Mouse (Mus musculus) splenic B cell, adult 2 months (primary cell): ENCODE data around the gene St3gal4.

Experiments
- DNase-seq: peaks from one replicate; pipeline ENCODE4 v3.0.0-alpha.2; 2011; ENCODE audit warnings: low read depth, low spot score
- H3K27me3 ChIP-seq: 2 replicates; pipeline ENCODE4 v1.6.1; 2012; ENCODE audit warnings: mild to moderate bottlenecking, low read length, moderate library complexity, mixed read lengths; ENCODE audit not compliant: control insufficient read depth, poor library complexity, insufficient read depth, severe bottlenecking
- H3K36me3 ChIP-seq: 2 replicates; pipeline ENCODE4 v1.6.1; 2012; ENCODE audit warnings: mild to moderate bottlenecking, low read length, moderate library complexity, mixed read lengths; ENCODE audit not compliant: control insufficient read depth, poor library complexity, insufficient read depth, severe bottlenecking

St3gal4 gene

DNA sequence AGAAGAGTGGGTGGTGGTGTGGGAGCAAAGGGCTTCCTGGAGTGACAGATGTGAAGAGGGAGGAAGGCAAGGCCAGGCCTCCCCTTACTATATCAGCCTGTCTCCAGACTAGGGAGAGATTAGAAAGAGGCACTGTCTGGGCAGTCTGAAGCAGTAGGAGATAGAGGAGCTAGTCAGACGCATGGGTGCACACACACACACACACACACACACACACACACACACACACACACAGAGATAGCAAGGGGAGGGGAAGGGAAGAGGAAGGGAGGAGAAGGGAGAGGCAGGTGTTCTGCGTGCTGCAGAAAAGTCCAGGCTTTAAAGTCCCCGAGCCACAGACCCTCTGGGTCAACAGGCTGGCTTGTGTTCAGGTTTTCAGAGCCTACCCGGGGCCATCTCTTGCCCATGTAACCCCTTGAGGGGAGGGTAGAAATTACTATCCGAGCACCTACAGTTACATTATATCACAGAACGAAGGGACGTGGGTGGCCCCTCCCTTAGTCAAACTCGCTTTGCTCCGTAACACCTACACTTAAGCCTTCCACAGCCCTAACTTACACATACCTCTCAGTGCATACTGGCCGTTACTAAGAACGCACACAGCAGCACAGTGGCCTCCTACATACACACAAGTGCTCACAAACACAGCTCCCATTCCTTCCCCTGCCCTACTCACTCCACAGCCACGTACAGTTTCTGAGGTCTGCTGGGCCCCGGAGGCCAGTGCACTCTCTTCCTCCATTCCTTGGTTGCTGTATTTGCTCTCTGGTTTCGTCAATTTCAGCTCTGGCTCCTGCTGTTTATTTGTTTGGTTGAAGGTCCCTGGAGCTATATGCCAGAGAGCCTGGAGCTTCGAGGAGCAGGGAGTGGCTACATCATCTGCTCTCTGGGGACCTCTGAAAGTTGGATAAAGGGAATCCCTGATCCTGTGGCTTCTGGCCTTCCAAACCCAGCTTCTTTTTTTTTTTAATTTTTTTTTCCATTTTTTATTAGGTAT is 12.9 kb downstream of the St3gal4 start:
- Histone ChIP-seq H3K36me3 (no peaks in the 10 kb centered on the region), H3K27me3 (no peaks in the 10 kb centered on the region)
- peak; percentile 42 for DNase-seq

DNA sequence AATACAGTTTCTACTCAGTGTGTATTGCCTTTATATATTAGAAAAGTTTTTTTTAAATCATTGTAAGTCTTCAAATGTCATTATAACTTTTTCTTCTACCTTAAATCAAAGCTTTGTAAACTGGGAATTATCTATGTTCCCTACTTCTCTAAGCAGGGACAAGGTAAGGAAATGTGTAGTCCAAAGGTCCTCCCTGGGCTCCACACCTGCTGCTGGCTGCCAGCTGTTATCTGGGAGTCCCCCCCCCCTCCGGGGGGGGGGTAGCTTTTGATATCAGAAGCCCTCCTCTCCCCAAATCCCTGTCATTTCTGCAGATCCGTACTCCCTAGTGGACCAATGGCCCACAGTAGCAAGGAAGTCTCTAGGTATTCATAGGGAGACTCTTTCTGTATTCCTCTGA is 13.6 kb downstream of the St3gal4 start:
- Histone ChIP-seq H3K36me3 (no peaks in the 10 kb centered on the region), H3K27me3 (no peaks in the 10 kb centered on the region)
- no peak for DNase-seq

DNA sequence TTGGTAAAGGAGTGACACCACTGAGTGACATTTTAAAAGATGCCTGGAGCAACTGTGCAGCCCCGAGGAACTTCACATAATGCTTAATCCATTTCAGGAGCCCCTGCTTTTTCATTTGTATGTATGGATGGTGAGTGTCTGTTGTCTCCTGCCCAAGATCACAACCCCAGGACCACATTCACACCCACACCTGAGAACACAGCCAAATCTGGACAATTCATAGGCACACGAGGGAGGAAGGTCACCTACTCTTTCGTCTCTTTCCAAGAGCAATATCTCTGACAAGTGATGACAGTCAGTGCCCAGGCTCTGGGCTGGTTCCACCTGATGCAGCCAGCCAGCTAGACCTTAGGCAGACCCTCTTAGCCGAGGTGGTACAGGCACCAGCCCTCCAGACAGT is 14.4 kb downstream of the St3gal4 start:
- DNase-seq = no peak

DNA sequence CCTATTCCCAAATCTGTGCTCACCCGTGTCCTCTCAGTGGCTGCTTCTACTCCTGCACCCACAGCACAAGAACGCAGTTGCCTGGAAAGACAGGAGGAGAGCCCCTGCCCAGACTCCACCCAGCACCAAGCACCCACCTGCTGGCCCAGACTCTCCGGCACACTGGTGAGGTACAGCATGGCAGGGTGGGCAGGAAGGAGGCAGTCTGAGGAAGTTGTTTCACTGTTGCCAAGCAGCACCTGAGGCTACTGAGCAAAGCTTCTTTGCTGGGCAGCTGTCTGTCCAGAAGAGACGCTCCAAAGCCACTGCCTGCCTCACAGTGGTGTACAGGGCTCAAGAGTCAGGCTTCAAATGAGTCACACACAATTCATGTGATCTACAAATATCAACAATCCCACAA is 20.3 kb downstream of the St3gal4 start:
- no peak for DNase-seq
- Histone ChIP-seq H3K27me3 (no peaks in the 10 kb centered on the region), H3K36me3 (no peaks in the 10 kb centered on the region)

More for the DNA sequence above, 14.4 kb downstream of the St3gal4 start:
- Histone ChIP-seq H3K36me3 (no peaks in the 10 kb centered on the region), H3K27me3 (no peaks in the 10 kb centered on the region)

DNA sequence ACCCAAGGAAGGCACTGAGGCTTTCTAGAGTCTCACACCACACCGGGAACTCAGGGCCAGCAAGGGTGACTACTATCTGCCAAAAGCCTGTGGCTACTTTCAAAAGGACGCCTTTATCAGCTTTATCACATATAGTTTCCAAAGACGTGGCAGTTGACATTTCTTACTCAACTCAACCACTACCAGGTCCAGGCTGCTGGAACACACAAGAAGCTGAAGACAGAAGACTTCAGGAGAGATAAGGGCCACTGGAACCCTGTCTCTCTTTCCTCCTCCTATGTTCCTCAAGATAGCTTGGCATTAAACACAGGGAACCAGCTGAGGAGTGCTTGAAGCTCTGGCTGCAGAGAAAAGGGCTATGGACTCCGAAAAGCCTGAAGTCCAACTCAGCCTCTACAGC is 21.2 kb downstream of the St3gal4 start:
- no peaks in the 10 kb centered on the region for H3K27me3 ChIP-seq
- no peaks in the 10 kb centered on the region for H3K36me3 ChIP-seq
- no peak for DNase-seq

DNA sequence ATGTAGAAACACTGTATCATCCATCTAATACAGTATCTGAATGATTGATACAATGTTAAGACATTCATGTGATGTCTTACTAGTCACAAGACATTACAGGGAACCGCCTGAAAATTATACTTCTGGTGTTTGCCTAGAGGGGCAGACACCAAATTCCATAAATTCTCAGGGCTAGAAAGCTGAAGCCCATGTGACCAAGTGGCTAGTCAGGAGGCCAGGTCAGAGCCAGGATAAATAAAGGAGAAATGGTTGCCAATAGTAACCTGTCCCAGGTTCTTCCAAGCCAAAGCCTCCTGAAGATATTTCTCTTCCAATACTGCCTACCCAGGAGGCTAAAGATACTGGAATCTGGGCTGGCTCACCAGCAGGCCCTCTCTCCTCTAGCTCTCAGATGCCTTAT is 23.3 kb downstream of the St3gal4 start:
- Histone ChIP-seq H3K27me3 (no peaks in the 10 kb centered on the region), H3K36me3 (no peaks in the 10 kb centered on the region)
- DNase-seq = no peak

DNA sequence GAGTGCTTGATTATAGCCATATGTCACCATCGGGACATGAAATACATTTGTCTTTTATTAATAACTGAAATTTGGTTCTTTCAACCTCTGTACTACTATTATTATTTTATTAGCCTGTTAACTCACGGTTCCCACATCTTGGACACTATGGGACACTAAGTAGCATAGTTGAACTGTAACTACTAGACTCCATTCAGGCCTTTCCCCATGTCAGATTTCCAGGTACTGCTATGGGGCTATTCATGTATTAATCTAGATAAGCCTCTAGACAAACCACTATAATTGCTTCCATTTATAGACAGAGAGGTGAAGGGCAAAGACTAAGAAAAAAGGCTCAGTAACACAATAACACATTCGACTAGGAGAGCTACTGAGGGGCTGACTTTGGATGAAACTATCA is 25.7 kb downstream of the St3gal4 start:
- DNase-seq = no peak
- no peaks in the 10 kb centered on the region for H3K27me3 ChIP-seq
- H3K36me3 ChIP-seq = no peaks in the 10 kb centered on the region

DNA sequence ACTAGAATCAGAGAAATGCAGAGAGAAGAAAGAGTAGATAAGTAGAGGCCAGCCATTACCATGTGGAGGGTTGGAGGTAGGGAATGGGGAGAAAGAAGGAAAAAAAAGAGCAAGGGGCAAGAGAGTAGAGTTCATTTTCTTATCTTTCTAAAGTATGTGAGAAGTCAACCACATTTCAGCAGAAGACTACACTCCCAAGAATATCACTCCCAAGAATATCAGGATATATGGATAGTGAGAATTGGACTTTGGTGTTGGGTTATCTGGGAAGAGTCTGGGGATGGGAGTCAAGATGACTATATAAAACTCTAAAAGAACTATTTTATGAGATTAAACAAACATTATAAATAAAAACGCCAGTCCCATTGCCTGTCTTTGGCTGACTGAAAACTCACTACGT is 26.2 kb downstream of the St3gal4 start:
- Histone ChIP-seq H3K36me3 (no peaks in the 10 kb centered on the region), H3K27me3 (no peaks in the 10 kb centered on the region)
- no peak for DNase-seq

DNA sequence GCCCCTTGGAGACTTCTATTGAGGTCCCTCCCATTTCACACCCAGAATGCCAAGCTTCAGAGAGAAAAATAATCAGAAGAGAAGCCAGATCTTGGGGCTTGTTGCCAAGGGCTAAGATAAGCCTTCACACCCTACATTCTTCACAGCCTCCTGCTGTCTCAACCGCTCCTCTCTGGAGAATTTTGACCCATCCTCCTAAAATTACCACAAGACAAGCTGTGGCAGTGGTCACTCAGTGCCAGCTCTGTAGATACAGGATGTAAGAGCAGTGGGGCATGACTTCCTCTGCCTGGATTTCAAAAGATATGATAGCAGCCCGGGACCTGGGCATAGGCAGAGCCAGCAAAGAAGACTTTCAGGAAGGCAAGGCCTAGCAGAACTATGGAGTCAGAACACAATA is 57.6 kb downstream of the St3gal4 start:
- no peaks in the 10 kb centered on the region for H3K36me3 ChIP-seq
- DNase-seq = no peak
- H3K27me3 ChIP-seq = no peaks in the 10 kb centered on the region

DNA sequence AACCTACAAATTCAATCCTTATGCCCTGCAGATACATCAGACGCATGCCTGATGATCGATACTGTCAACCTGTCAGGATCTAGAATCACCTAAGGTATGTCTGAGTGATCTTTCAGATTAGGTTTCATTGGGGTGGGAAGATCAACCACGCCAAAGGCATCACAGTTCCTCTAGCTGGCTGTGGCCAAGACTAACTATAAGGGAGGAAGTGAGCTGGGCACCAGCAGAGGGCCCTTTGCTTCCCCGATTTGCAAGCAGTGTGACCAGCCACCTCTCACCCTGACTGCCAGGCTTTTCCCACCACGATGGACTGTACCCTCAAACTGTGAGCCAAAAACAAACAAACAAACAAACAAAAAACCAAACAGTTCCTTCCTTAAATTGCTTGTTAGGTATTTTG is 59.2 kb downstream of the St3gal4 start:
- DNase-seq = peak; percentile 15
- no peaks in the 10 kb centered on the region for H3K36me3 ChIP-seq
- no peaks in the 10 kb centered on the region for H3K27me3 ChIP-seq

DNA sequence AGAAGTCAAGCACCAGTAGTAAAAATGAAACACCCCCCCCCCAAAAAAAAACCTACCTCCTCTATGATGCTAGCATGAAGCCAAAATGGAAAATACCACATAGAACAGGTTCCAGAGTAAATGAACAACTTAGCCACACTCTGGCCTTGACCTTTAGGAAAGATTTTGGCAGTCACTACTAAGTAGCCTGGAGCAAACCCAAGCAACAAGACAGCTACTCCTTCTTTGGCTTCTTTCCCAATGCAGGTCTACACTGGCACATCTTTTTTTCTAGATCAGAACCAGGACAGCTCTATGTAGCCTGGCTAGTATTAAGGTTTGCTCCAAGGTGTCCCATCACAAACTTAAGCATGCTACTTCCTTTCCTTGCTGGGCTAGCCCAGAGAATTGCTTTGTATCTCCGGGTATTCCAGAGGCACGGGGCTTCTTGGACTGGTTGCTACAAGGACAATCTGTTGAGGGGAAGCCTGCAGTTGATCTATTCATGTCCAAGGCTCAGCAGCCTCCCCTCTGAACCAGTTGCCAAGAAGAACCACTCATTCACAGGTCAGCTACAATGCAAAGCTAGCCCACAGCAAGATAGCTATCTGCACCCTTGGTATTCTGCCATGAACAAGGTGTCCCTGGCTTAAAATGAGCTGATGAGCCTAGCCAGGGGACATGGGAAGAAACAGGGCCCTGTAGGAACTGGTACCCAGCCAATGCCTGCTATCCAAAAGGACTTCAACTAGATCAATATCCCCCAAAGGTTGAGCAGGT is 60.3 kb downstream of the St3gal4 start:
- Histone ChIP-seq H3K27me3 (no peaks in the 10 kb centered on the region), H3K36me3 (no peaks in the 10 kb centered on the region)
- no peak for DNase-seq

DNA sequence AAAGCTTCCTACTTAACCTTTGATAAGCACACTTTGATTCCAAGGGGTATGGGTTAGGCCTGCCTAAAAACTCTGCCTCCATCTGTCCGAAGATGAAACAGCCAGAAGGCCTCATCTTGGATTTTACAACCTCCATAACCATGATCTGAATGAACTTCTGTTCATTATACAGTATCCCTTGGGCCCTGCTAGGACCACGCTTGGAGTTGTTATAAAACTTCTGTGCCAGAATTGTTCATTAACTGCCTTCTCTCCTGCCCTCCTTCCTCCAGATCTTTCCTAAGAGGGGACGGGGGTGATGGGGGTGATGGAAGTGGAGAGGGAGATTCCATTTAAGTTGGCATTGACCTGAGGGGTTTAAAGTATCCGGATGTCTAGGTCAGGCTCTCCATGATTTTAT is 60.9 kb downstream of the St3gal4 start:
- DNase-seq = no peak
- Histone ChIP-seq H3K27me3 (no peaks in the 10 kb centered on the region), H3K36me3 (no peaks in the 10 kb centered on the region)

DNA sequence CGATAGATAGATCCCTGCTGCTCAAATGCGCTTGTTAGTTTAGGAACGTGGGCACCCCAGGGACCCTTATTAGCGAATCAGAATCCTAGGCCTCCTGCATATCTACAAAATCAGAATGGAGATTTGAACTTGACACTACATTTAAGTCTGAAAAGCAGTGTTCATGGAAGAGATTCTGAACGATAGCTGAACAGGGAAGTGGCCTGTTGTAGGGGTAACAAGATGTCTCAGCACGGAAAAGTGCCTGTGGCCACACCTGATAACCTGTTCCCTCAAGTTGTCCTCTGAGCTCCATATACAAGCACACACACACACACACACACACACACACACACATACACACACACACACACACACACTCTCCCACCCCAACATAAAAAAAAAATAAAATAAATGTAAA is 61.4 kb downstream of the St3gal4 start:
- no peaks in the 10 kb centered on the region for H3K27me3 ChIP-seq
- DNase-seq = no peak

DNA sequence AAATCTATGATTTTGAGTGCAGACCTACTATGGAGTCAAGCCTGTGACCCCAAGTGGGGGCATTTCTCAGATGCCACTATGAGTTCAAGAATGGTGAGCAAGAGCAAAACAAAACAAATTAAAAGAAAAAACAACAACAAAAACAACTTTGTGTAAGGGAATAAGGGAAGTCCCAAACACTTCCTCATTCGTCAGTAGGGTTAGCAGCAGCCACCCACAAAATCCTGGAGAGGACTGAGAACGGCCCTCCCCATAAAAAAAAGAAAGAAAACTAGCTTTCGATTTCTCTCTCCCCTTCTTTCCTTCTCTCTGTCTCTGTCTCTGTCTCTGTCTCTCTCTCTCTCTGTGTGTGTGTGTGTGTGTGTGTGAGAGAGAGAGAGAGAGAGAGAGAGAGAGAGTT is 62.5 kb downstream of the St3gal4 start:
- no peaks in the 10 kb centered on the region for H3K27me3 ChIP-seq
- H3K36me3 ChIP-seq = no peaks in the 10 kb centered on the region
- DNase-seq = peak; percentile 24

More for the DNA sequence above, 61.4 kb downstream of the St3gal4 start:
- no peaks in the 10 kb centered on the region for H3K36me3 ChIP-seq
